Mouse (Mus musculus): ENCODE measurements around the gene Gm10065. TPM values are rescaled to one million over a fixed set of nuclear protein-coding genes. Genes with fewer than 3 reads are reported as not detected.
A peak's percentile ranks its signal among the peaks of the same experiment; 100 is the strongest.
"Not testable (repeated sequence)": the region's sequence is repeated elsewhere in the genome, so short reads cannot be mapped to it uniquely, and the experiment has no call there.

The Gm10065 gene
- not detected in 2 replicates for polyA plus RNA-seq (2015; fragmentation: Nextera tagmentation; extraction: Ambion mirVana)

- not testable (repeated sequence) for H3K36me3 ChIP-seq, H3K27me3 ChIP-seq, H3K9me3 ChIP-seq
- Histone ChIP-seq H3K9ac (peak within 1 kb of the TSS; percentile 54), H3K4me1 (replicated peaks) (peaks cover 19% of the 10 kb centered on the region), H3K27ac (replicated peaks) (peak within 1 kb of the TSS; percentile 85), H3K4me2 (peak within 1 kb of the TSS; percentile 65), H3K4me3 (peak within 1 kb of the TSS; percentile 68)
- ATAC-seq (ENCODE audit: low FRiP score, low read depth) = peak; percentile 94
- 4% methylated on average over 31 of the region's 31 CpGs for WGBS
Measured at GRCm38 (mm10) chr13:21478759-21479670, at the start of gene Gm10065, which contains the start of gene Zkscan4. Gene Gm10065 (minus strand): TSS chr13:21479441. Gene Zkscan4 (plus strand): TSS chr13:21478907.

GRCm38 (mm10) chr13:21506221-21506649 lies 27.0 kb upstream of the Gm10065 start:
- peak overlapping the region; percentile 55 for H3K4me2 ChIP-seq

GRCm38 (mm10) chr13:21502296-21502695 lies 23.1 kb upstream of the Gm10065 start:
- Histone ChIP-seq H3K4me3 (no peak overlapping the region), H3K4me2 (no peak overlapping the region), H3K9me3 (no peaks in the 10 kb centered on the region), H3K9ac (no peak overlapping the region), H3K27me3 (no peaks in the 10 kb centered on the region), H3K36me3 (no peaks in the 10 kb centered on the region), H3K4me1 (replicated peaks) (peaks cover 2% of the 10 kb centered on the region; the same call in 1 of the 2 replicates), H3K27ac (replicated peaks) (no peak overlapping the region)
- WGBS = 88% methylated on average over 5 of the region's 5 CpGs
- ATAC-seq (ENCODE audit: low FRiP score, low read depth) = no peak

More at GRCm38 (mm10) chr13:21506221-21506649, 27.0 kb upstream of the Gm10065 start:
- Histone ChIP-seq H3K27ac (replicated peaks) (peak overlapping the region; percentile 80), H3K27me3 (no peaks in the 10 kb centered on the region), H3K4me3 (peak overlapping the region; percentile 55), H3K4me1 (replicated peaks) (peaks cover 2% of the 10 kb centered on the region; the same call in 1 of the 2 replicates), H3K36me3 (no peaks in the 10 kb centered on the region), H3K9ac (peak overlapping the region; percentile 55), H3K9me3 (no peaks in the 10 kb centered on the region)
- WGBS = under 1% methylated on average over 21 of the region's 21 CpGs
- peak; percentile 100 for ATAC-seq (ENCODE audit: low FRiP score, low read depth)

- not testable (repeated sequence) for H3K9ac ChIP-seq; H3K27ac ChIP-seq (replicated peaks); H3K4me2 ChIP-seq; H3K36me3 ChIP-seq; H3K27me3 ChIP-seq; H3K4me1 ChIP-seq (replicated peaks); H3K9me3 ChIP-seq; ATAC-seq (ENCODE audit: low FRiP score, low read depth); H3K4me3 ChIP-seq
- 92% methylated on average over 17 of the region's 17 CpGs for WGBS
Measured at GRCm38 (mm10) chr13:21501182-21501581, 21.9 kb upstream of the Gm10065 start, which contains the start of gene Gm11273. Gene Gm11273 (minus strand): TSS chr13:21501418.

- Histone ChIP-seq H3K27me3 (no peaks in the 10 kb centered on the region), H3K9me3 (no peaks in the 10 kb centered on the region), H3K4me1 (replicated peaks) (no peaks in the 10 kb centered on the region), H3K27ac (replicated peaks) (no peak within 1 kb of the TSS), H3K4me3 (no peak within 1 kb of the TSS), H3K9ac (no peak within 1 kb of the TSS), H3K36me3 (no peaks in the 10 kb centered on the region), H3K4me2 (no peak within 1 kb of the TSS)
- WGBS = 95% methylated on average over 21 of the region's 21 CpGs
- no peak for ATAC-seq (ENCODE audit: low FRiP score, low read depth)
Measured at GRCm38 (mm10) chr13:21495080-21495479, 15.8 kb upstream of the Gm10065 start, which contains the start of gene AK157302. Gene AK157302 (plus strand): TSS chr13:21495223.

GRCm38 (mm10) chr13:21492847-21493246 lies 13.6 kb upstream of the Gm10065 start:
- H3K4me3 ChIP-seq = no peak overlapping the region
- H3K27me3 ChIP-seq = no peaks in the 10 kb centered on the region
- no peak overlapping the region for H3K27ac ChIP-seq (replicated peaks)
- H3K4me2 ChIP-seq = no peak overlapping the region
- ATAC-seq (ENCODE audit: low FRiP score, low read depth) = no peak
- H3K36me3 ChIP-seq = 0 out of 2 replicates have a peak, but pooled peaks cover 1% of the 10 kb centered on the region
- 95% methylated on average over 5 of the region's 5 CpGs for WGBS
- no peaks in the 10 kb centered on the region for H3K4me1 ChIP-seq (replicated peaks)
- H3K9me3 ChIP-seq = no peaks in the 10 kb centered on the region
- no peak overlapping the region for H3K9ac ChIP-seq

GRCm38 (mm10) chr13:21486881-21487280 lies 7.6 kb upstream of the Gm10065 start:
- no peak overlapping the region for H3K9ac ChIP-seq
- no peak overlapping the region for H3K4me2 ChIP-seq
- no peaks in the 10 kb centered on the region for H3K4me1 ChIP-seq (replicated peaks)
- WGBS = 94% methylated on average over 1 of the region's 1 CpGs
- H3K27me3 ChIP-seq = no peaks in the 10 kb centered on the region
- no peak overlapping the region for H3K27ac ChIP-seq (replicated peaks)
- H3K36me3 ChIP-seq = peaks cover 42% of the 10 kb centered on the region
- no peak overlapping the region for H3K4me3 ChIP-seq
- ATAC-seq (ENCODE audit: low FRiP score, low read depth) = no peak
- H3K9me3 ChIP-seq = 0 out of 2 replicates have a peak, but pooled peaks cover 5% of the 10 kb centered on the region

GRCm38 (mm10) chr13:21472427-21472826 lies 6.8 kb downstream of the Gm10065 start:
- Histone ChIP-seq H3K9me3 (no peaks in the 10 kb centered on the region), H3K4me2 (no peak overlapping the region), H3K4me1 (replicated peaks) (peaks cover 3% of the 10 kb centered on the region; the same call in 1 of the 2 replicates), H3K9ac (no peak overlapping the region), H3K27me3 (0 out of 2 replicates have a peak, but pooled peaks cover 3% of the 10 kb centered on the region), H3K4me3 (no peak overlapping the region), H3K27ac (replicated peaks) (no peak overlapping the region), H3K36me3 (no peaks in the 10 kb centered on the region)
- no peak for ATAC-seq (ENCODE audit: low FRiP score, low read depth)
- WGBS = 32% methylated on average over 4 of the region's 4 CpGs

GRCm38 (mm10) chr13:21469097-21469496 lies 10.1 kb downstream of the Gm10065 start:
- Histone ChIP-seq H3K4me1 (replicated peaks) (peaks cover 3% of the 10 kb centered on the region; the same call in 1 of the 2 replicates), H3K9me3 (no peaks in the 10 kb centered on the region), H3K9ac (no peak overlapping the region), H3K27ac (replicated peaks) (no peak overlapping the region), H3K4me2 (peak overlapping the region; percentile 76), H3K36me3 (no peaks in the 10 kb centered on the region), H3K4me3 (peak overlapping the region; percentile 52; the same call in 1 of the 2 replicates), H3K27me3 (peaks cover 3% of the 10 kb centered on the region; the same call in 1 of the 2 replicates)
- WGBS = 26% methylated on average over 9 of the region's 9 CpGs
- ATAC-seq (ENCODE audit: low FRiP score, low read depth) = no peak

GRCm38 (mm10) chr13:21468061-21469019 lies 10.9 kb downstream of the Gm10065 start, which contains the start of gene Nkapl:
Gene Nkapl (minus strand): TSS chr13:21468509.
- WGBS = 1% methylated on average over 54 of the region's 54 CpGs
- Histone ChIP-seq H3K27ac (replicated peaks) (peak within 1 kb of the TSS; percentile 72), H3K4me3 (peak within 1 kb of the TSS; percentile 52), H3K36me3 (no peaks in the 10 kb centered on the region), H3K4me2 (peak within 1 kb of the TSS; percentile 76), H3K4me1 (replicated peaks) (peaks cover 3% of the 10 kb centered on the region; the same call in 1 of the 2 replicates), H3K9ac (peak within 1 kb of the TSS; percentile 67), H3K27me3 (peaks cover 3% of the 10 kb centered on the region; the same call in 1 of the 2 replicates), H3K9me3 (no peaks in the 10 kb centered on the region)
- peak; percentile 100 for ATAC-seq (ENCODE audit: low FRiP score, low read depth)

- ATAC-seq (ENCODE audit: low FRiP score, low read depth) = no peak
- Histone ChIP-seq H3K4me2 (peak overlapping the region; percentile 76), H3K9me3 (no peaks in the 10 kb centered on the region), H3K27ac (replicated peaks) (no peak overlapping the region), H3K27me3 (peaks cover 3% of the 10 kb centered on the region; the same call in 1 of the 2 replicates), H3K36me3 (no peaks in the 10 kb centered on the region), H3K9ac (no peak overlapping the region), H3K4me1 (replicated peaks) (peaks cover 3% of the 10 kb centered on the region; the same call in 1 of the 2 replicates), H3K4me3 (no peak overlapping the region)
- 86% methylated on average over 10 of the region's 10 CpGs for WGBS
Measured at GRCm38 (mm10) chr13:21467336-21467735, 11.9 kb downstream of the Gm10065 start.

Data from hindbrain, embryonic 15.5 days (tissue).